Mouse (Mus musculus): Measurements from ENCODE around the gene Plekhd1.

Plekhd1 gene

DNA sequence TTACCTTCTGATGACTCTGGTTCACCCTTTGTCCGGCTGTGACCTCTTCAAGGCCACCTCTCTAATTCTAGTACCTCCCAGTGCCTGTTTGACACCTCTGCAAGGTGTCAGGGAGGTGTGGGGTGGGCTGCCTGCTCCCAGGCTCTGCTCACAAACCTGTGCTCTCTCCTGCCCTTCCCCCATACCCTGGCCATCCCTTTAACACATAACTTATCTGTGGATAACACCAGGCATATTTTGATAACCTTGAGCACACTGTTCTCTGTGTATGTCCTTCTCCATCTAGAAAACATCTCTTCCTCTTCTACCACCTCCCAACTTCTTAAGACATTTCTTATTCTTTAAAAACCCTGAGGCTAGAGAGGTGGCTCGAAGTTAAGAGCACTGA is 6.7 kb downstream of the Plekhd1 start:
- DNase-seq (ENCODE audit: low spot score) = no peak

DNA sequence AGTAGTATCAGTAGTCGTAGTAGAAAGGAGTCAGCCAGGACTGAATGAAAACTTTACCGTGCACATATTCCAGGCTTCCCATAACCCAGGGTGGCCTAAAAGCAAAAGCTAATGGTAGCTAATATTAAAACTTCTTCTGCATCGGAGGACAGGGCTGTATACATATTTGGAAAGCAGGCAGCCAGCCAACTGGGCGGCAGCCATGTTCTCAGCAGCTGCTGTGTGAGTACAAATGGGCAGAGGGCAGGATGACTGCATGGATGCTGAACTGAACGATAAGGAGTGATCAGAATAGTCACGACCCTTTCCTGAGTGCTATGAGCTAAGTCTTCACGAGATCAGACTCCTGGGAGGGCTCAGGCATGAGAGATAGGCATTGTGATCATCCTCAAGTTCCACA is 8.9 kb downstream of the Plekhd1 start:
- DNase-seq (ENCODE audit: low spot score) = no peak

DNA sequence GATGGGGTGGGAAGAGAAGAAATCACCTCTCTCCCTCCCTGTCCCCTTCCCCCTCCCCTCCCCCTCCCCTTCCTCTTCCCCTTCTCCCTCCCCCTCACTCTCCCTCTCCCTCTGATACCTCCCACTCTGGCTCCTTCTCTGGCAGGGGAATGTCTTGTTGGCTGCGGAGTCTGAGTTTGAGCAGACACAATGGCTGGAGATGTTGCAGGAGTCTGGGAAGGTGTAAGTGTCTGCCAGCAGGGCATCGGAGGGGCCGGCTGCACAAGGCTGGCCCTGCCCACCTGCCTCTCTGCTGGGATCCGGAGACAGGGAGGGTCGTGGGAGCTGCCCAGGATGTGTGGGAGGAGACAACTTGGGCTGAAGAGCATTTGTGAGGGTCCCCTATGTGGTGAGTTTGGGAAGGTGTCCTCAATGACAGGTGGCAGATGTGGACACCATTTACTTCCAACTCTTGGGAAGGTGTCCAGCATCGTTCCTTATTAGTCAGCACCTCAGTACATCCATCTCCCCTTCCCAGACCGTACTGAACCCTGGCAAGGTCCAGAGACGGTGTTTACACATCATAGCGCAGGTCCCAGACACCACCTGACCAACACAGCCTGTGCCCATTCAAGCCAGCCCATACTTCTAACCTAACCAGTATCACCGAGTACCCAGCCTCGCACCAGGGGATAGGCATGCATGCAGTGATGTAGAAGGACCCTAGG is 14.0 kb downstream of the Plekhd1 start:
- no peak for DNase-seq (ENCODE audit: low spot score)

DNA sequence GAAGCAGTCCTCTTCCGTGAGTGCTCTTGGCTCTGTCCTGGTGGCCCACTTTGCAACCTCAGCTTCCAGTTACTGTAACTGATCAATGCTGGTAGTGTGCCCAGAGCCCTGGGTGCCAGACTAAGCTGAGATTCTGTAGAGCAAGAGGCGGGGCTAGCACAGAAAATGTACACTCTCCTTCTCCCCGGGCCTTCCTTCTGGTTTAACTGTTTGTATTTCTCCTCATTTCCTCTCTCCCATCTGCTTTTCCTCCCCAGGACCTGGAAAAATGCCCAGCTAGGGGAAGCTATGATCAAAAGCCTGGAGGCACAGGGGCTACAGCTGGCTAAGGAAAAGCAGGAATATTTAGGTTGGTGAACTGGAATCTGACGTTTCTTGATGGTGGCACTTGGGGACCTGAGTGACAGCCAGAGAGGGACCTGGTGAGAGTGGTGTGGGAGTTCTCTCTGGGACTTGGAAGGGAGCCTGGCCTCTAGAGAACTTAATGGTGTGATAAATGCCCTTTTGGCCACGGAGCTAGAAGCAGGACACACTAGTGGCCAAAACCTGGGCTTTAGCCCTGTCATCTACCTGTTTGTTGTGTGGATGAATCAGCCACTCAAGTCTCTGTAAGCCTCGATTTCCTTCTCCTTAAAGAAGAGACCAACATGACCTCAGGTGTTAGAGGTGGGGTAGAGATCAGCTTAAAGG is 14.7 kb downstream of the Plekhd1 start:
- DNase-seq (ENCODE audit: low spot score) = no peak

DNA sequence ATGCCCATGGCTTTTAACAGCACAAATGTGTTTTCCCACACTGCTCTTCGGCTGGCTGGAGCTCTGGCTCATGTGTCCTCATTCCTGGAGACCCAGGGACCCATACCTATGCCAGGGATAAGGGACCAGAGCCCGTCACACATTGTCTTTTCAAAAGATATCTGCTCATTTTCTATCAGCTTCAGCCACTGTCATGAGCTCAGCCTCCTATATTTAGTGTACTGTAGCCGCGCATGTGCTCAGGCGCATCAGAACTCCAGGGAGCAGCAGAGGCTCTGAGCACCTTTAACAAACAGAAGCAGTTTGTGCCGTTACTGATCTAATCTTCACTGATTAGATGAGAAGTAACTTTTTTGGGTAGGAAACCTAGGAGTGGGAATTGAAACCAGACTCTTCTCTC is 23.5 kb downstream of the Plekhd1 start:
- DNase-seq (ENCODE audit: low spot score) = no peak

DNA sequence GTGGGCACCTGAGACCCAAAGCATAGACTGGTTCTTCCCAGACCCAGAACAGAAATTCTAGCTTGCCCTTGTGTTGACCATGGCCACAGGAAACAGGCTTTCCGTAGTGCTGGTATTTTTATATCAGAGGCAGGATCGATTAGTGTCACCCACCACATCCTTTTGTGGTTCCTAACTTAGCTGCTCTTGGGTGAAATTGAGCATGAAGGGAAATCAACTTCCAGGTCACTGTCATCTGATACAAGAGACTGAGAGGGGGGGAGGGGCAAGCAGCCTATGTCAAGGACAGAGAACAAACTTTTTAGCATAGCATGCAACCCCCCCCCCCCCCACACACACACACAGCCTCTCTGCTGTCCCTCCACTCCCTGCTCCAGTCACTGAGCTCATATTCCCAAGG is 26.8 kb downstream of the Plekhd1 start:
- no peak for DNase-seq (ENCODE audit: low spot score)

DNA sequence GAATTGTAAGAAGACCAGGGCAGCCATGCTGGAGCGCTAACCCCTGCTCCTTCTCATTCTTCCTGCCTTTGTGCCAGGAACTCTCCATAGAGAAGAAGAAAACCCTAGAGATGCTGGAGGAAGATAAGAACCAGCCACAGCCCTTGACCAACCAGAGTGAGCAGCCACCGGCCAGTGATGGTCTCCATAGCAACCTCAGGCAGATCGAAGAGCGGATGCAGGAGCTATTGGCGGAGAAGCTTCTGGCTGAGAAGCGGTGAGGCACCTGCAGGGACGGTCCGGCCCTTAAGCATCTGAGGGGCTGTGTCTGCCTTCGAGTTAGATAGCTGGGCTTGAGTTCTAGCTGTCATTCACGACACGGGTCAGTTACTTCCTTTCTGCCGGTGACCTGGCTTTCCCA is 28.1 kb downstream of the Plekhd1 start:
- no peak for DNase-seq (ENCODE audit: low spot score)

DNA sequence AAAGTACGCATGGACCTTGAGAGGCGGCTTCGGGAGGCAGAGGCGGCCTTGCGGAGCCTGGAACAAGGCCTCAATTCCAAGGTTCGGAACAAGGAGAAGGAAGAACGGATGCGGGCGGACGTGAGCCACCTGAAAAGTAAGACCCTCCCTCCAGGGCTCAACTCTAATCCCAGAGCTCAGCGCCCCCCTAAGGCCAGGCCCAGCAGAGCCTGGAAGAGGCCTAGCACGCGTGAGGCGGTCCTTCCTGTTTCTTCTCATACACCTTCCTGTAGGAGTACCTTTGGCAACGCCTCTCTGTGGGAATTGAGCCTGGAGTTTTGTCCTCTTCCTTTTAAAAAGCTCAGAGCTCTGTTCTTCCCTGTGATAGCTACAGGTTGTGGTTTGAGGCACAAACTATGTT is 29.1 kb downstream of the Plekhd1 start:
- DNase-seq (ENCODE audit: low spot score) = no peak

DNA sequence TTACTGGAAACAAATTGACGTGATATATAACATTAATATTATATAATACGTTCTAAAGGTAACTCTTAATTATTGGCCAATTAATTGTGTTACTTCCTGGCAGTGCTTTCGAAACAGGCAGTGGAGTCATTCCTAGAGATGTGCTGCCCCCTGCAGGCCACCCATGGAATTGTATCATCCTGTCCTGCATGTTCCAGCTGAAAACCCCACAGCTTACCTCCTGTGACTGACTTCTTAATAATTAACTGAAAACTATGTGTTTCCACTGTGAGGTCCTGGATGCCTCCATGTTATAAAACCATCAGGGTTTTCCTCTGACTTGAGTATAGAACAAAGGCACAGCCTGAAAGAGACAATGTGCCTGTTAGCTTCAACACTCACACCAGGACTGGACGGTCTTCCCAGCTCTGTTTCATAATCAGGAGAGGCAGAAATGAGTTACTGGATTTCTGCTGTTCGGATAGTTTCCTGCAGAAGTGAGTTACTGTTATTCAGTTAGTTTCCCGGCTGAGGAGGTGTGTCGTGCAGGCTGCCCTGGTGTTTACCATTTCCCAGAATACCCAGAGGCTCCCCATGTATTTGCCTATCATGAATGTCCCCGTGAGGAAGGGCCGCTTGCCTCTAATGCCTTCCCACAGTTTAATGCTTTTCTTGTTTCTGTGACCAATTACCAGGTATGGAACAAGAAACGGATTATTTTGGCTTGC is 32.6 kb downstream of the Plekhd1 start:
- DNase-seq (ENCODE audit: low spot score) = peak; percentile 45

DNA sequence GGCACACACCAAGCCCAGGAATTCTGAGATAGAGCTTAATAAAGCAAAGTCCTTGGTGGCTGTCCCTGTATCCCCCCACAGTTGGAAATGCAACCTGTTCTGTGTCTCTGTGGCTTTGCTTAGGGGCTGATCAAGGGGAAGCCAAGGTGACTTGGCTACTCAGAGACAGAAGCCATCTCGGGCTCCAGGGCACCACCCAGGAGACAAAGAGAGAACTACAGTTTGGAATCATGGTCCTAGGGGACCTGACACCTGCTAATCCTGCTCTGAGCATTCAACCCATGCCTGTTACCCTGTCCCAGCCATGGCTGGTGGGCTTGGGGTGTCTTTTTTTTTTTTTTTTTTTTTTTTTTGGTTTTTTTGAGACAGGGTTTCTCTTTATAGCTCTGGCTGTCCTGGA is 35.8 kb downstream of the Plekhd1 start:
- no peak for DNase-seq (ENCODE audit: low spot score)

DNA sequence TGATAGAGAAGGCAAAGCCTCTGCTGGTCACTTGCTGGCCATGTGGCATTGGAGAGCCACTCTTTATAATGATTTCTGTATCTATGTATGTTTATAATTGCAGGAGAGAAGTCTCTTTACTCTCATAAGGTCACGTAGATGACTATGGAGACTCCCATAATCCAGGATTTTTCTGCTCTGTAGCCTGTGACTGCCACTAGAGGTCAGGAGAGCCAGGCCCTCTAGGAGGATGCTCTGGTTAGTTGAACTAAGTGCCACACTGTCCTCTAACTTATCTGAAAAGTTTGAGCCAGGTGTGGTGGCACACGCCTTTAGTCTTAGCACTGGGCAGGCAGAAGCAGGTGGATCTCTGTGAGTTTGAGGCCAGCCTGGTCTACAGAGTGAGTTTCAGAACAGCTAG is 36.4 kb downstream of the Plekhd1 start:
- DNase-seq (ENCODE audit: low spot score) = no peak

DNA sequence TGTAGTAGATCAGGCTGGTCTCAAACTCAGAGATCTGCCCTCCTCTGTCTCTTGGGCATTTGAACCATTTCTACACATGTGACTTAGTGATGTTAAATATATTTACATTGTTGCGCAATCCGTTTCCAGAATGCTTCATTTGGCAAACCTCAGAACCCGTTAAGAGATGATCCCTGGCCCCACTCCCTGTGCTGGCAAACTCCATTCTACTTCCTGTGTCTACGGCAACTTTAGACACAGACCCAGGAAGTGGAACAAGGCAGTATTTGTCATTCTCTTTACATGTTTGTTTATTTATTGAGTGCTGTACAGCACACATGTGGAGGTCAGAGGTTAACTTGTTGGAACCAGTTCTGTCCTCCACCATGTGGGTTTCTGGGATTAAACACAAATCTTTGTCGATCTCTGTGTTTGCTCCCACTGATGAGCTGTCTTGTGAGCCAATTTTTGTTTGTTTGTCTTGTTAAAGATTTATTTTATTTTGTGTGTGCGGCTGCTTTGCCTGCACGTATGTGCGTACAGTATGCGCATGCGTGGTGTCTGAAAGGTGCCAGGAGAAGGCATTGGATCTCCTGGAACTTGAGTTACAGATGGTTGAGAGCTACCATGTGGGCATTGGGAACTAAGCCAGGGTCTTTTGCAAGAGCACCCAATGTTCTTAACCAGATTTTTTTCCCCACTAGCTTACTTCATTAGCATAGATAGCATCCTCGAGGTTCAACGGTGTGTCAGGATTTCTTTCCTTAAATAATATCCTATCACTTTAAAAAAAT is 37.6 kb downstream of the Plekhd1 start:
- no peak for DNase-seq (ENCODE audit: low spot score)

DNA sequence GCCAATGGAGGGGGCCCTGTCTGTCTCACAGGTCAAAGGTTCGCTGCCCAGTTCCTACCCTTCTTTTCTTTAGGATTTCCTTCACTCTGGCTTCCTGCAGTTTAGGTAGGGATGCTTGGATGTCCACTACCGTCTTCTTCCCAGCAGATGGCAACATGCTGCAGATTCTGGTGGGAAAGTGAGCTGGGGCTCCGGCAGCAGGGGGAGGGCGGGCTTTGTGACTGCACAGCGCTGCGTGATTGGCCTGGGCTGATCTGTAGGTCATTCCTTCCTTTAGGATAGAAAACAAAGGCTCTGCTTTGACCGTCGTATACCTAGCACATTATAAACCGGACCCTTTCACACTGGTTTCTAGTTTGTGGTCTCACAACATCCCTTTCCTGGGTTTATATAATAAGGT is 38.2 kb downstream of the Plekhd1 start:
- DNase-seq (ENCODE audit: low spot score) = peak; percentile 30

DNA sequence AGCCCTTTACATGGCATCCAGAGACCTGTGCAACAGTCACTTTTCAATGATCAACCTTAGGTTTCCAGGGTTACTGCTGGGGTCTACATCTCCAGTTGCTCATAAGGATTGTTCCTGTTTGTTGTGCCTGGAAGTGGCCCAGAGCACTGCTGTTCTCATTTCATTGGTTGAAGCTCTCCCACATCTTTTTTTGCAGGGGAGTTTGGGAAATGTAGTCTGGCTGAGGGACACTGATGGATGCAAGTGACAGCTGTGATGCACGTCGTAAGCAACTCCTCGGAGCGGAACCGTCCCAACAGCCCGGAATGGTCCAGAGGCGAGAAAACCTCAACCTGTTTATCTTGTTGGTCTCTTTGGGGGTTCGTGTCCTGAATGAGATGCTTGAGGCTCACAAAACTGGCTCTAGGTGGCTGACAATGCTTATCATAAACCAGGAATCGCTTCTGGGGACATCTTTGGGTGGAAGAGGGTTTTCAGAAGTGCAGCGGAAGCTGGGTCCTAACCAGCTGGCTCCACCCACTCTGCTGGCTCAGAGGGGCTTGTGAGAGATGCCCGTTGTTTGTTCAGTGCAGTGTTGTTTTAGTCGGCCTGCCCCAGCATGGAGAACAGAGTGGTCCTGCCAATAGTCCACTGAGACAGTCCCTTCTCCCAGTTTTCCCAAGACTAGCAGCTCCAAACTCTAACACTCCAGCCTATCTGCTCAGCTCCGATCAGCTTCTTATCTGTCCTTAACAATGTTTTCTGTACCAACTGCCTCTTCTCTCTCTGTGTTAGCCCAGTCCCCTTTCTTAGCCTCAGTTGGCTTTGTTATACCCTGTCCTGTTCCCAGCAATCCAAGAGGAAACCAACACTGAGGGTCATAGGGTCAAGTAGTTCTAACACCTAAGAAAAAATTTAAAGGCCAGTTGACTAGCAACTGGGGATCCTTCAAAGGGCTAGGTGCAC is 42.4 kb downstream of the Plekhd1 start:
- DNase-seq (ENCODE audit: low spot score) = no peak

DNA sequence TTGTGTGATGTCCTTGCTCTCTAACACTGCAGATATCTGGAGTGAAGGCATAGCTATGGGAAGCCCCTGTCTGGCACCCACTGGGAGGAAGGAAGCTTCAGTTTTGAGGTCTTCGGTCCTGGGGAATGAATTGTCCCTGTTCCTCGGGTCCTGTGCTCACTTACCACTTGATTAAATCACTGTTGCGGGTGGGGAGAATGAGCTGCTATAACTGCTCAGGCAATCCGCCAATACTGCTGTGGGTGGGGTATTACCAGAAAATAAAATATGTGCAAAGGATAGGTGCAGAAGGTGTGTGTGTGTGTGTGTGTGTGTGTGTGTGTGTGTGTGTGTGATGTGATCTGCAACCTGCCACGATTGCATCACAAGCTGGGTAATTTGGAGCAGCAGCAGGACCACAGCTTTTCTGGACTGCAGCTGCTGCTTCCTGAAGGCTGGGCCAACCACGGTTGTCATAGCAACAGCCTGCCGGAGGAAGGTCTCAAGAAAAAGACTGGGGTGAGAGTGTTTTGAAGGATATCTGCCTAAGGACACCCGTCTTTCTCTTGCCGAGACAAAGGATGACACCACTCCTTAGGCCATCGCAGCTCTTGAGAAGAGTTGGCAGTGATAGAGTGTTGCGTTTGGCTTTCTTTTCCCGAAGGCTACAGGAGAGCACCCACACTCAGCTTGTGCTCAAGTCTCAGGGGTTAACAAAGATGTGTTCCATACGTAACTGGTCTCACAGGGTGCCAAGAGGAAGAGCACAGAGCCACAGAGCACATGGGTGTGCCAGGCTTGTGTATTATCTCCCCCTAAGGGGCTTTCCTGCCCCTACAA is 44.3 kb downstream of the Plekhd1 start:
- no peak for DNase-seq (ENCODE audit: low spot score)

DNA sequence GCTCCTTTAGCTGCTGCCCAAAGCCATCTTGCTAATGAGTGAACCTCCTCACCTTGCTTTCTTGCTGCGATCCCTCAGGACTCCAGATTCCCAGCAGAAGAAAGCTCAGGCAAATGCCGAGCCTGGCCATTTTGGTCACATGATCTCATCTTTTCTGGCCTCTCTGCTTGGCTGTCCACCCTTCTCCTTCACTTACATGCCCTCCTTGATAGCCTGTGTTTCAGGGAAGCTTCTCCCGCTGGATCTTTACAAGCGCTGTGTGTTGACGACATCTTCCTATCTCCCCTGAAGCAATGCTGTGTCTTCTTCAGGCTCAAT is 44.9 kb downstream of the Plekhd1 start:
- no peak for DNase-seq (ENCODE audit: low spot score)

DNA sequence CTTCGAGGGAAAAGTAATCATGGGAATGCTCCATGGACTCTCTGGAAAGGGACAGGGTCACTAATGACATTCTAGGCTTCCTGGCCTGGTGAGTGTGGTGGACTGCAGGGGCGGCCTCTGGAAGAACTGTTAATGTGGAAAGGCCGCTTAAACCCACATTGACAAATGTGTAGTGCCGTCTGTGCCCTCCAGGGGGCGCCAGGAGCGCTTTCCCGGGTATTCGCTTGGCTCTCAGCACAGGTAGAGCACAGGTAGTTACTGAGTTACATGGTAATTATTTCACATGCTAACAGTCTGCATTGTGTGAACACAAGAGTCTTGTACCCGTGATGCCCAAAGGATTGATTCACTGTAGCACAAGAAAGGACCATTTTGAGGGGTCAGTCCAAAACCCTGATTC is 47.1 kb downstream of the Plekhd1 start:
- DNase-seq (ENCODE audit: low spot score) = no peak

DNA sequence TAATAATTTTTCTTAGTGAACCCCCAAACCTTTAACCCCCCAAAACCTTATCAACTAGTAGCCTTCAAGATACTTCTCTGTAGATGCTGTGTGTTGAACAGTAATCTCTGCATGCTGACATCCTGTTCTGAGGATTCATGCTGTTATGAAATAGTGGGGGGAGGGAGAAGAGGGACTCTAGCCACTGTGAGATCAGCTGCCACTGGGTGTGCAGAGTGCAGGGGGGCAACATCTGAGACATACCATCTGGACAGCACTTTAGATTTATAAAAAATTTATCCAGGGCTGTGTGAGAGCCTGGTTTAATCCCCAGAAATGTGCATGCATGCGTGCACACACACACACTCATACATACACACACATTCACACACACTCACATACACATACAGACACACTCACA is 52.2 kb downstream of the Plekhd1 start:
- DNase-seq (ENCODE audit: low spot score) = no peak

DNA sequence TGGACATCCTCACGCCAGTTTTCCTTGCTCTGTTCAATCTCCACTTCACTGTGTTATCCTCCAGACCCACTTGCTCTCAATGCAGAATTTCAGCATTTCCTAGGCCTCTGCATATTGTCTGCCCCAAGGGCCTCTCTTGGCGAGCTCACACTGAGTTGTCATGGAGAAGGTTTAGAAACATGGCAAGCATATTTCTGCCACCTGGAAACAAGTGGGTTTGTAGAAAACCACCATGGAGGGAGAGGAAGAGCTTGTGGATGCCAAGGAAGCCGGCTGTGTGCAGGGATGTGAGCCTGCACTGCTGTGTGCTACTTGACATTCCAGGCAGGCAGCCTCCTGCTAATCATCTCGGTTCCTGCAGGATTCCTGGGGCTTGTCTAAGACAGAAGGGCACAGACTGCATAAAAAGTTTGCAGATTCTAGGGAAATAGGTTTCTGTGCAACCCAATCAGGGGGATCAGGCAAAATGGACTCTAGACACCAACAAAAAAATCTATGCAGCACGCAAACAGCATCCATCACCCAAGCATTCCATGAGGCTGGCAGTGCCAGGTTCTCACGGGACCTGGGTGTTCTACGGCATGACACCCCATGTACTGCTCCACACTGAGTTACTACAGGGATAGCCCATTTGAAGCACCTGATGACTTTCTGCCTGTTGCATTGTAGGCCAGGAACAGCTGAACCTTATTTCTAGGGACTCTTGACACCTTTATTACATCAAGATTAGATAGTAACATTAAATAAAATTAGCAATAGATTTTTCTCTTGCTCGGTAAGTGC is 53.8 kb downstream of the Plekhd1 start:
- no peak for DNase-seq (ENCODE audit: low spot score)

DNA sequence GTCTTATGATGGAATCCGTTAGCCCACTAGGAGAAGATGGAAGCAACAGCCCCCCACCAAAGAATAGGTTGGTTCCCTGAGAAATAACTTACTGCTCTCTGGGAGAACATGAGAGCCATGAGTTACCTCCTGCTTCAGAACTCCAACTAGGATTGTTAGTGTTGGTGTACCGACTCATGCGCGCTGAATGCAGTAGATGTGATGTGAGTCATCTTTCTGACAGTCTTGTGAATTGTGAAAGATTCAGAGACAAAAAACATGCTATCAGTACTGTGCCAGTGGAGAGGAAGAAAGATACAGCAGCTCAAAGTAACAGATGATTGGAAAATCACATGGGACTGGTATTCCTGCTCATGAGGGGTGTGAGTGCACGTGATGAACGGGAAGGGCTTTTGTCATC is 59.2 kb downstream of the Plekhd1 start:
- DNase-seq (ENCODE audit: low spot score) = no peak

Measured in ovary, adult 18-20 months (tissue).